Mouse (Mus musculus): ENCODE data around the gene Cort. TPM values are rescaled to one million over a fixed set of nuclear protein-coding genes. Genes with fewer than 3 reads are reported as not detected.
A peak's percentile ranks its signal among the peaks of the same experiment; 100 is the strongest.
"Not testable (repeated sequence)": the region's sequence is repeated elsewhere in the genome, so short reads cannot be mapped to it uniquely, and the experiment has no call there.

Cort gene
- total RNA-seq, 2 experiments from 2014 or later, result not detected

GRCm38 (mm10) chr4:149101456-149101855 lies 25.1 kb downstream of the Cort start:
- intact Hi-C loops (cut with DNase I), result no loop called here
- no peak for DNase-seq

GRCm38 (mm10) chr4:149100449-149100848 lies 26.1 kb downstream of the Cort start:
- DNase-seq; intact Hi-C loops (cut with DNase I): not testable (repeated sequence)

GRCm38 (mm10) chr4:149099369-149100017 lies 27.1 kb downstream of the Cort start, which contains the start of gene Pex14:
Gene Pex14, minus strand, starts transcription at chr4:149099876.
- intact Hi-C loops (cut with DNase I), result no loop called here
- DNase-seq, result peak; percentile 84 to 85

- intact Hi-C loops (cut with DNase I), result no loop called here
- DNase-seq, result no peak
Measured at GRCm38 (mm10) chr4:149098571-149098970, 28.0 kb downstream of the Cort start.

- intact Hi-C loops (cut with DNase I), result no loop called here
Measured at GRCm38 (mm10) chr4:149097956-149098355, 28.6 kb downstream of the Cort start.

GRCm38 (mm10) chr4:149091364-149091763 lies 35.2 kb downstream of the Cort start:
- intact Hi-C loops (cut with DNase I), result no loop called here
- no peak for DNase-seq

More at GRCm38 (mm10) chr4:149097956-149098355, 28.6 kb downstream of the Cort start:
- no peak for DNase-seq

GRCm38 (mm10) chr4:149085381-149085780 lies 41.2 kb downstream of the Cort start:
- intact Hi-C loops (cut with DNase I), result no loop called here
- DNase-seq, result no peak

- intact Hi-C loops (cut with DNase I), result no loop called here
- DNase-seq, result peak; percentile 43 to 44
Measured at GRCm38 (mm10) chr4:149081528-149081927, 45.0 kb downstream of the Cort start.

- no peak for DNase-seq
- intact Hi-C loops (cut with DNase I), result no loop called here
Measured at GRCm38 (mm10) chr4:149080111-149080510, 46.5 kb downstream of the Cort start.

GRCm38 (mm10) chr4:149079629-149080028 lies 46.9 kb downstream of the Cort start:
- intact Hi-C loops (cut with DNase I), result loop anchor here (5.0 kb wide), 1 partner anchor 377 kb away; no protein-coding TSS in a partner anchor

GRCm38 (mm10) chr4:149078261-149078660 lies 48.3 kb downstream of the Cort start:
- intact Hi-C loops (cut with DNase I), result loop anchor here (5.0 kb wide), 1 partner anchor 376 kb away; no protein-coding TSS in a partner anchor
- no peak for DNase-seq

More at GRCm38 (mm10) chr4:149079629-149080028, 46.9 kb downstream of the Cort start:
- no peak for DNase-seq

- intact Hi-C loops (cut with DNase I), result loop anchor here (5.0 kb wide), 1 partner anchor 374 kb away; no protein-coding TSS in a partner anchor
- peak; percentile 26 to 29 for DNase-seq
Measured at GRCm38 (mm10) chr4:149075871-149076575, 50.5 kb downstream of the Cort start.

- DNase-seq, result no peak
- intact Hi-C loops (cut with DNase I), result loop anchor here (5.0 kb wide), 1 partner anchor 373 kb away; no protein-coding TSS in a partner anchor
Measured at GRCm38 (mm10) chr4:149075073-149075472, 51.5 kb downstream of the Cort start.

Other genes with a start within 250 kb of the Cort start
- 10 to 100 TPM; 18.6 to 20.2 TPM for gene Pex14, start 26.9 kb downstream of the Cort start, total RNA-seq (2021)
- 10 to 100 TPM; 57.5 to 65.1 TPM for gene Dffa, start 22.6 kb downstream of the Cort start, total RNA-seq (2021)
- 1 to 10 TPM; 5.0 to 6.1 TPM for gene Cenps, start 10.9 kb upstream of the Cort start, total RNA-seq (2021)
- 10 to 100 TPM; 14.6 to 14.8 TPM for gene Pgd, start 40.0 kb upstream of the Cort start, total RNA-seq (2021)
- gene Kif1b, start 180.9 kb upstream of the Cort start, total RNA-seq (2021), result 100 to 1,000 TPM; 259 to 283 TPM